Mouse (Mus musculus) B cell, adult 2 months (primary cell): ENCODE results near the gene Vkorc1.
A peak's percentile ranks its signal among the peaks of the same experiment; 100 is the strongest.

Source experiments
- DNase-seq, 2 experiments: peaks; one replicate each; pipeline ENCODE4 v3.0.0; 2022

Gene Vkorc1

DNA sequence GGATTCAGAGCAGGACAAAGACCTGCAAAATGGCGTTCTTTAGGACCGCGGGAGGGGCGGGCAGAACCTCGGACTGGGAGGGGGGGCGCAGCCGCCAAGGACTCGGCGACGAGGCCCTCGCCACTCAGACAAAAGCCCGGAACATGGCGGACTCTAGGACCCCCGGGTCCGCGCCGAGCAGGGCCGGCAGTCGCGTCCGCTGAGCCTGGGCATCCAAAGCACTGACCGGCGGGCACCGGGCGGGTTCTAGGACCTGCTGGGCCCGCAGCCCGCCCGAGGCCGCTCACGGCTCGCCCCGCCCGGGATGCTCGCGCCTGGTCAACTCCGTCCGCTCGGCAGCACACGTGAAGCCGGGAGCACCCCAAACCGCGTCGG lies 19.8 kb downstream of the Vkorc1 start:
- DNase-seq = peak; percentile 90 to 91

DNA sequence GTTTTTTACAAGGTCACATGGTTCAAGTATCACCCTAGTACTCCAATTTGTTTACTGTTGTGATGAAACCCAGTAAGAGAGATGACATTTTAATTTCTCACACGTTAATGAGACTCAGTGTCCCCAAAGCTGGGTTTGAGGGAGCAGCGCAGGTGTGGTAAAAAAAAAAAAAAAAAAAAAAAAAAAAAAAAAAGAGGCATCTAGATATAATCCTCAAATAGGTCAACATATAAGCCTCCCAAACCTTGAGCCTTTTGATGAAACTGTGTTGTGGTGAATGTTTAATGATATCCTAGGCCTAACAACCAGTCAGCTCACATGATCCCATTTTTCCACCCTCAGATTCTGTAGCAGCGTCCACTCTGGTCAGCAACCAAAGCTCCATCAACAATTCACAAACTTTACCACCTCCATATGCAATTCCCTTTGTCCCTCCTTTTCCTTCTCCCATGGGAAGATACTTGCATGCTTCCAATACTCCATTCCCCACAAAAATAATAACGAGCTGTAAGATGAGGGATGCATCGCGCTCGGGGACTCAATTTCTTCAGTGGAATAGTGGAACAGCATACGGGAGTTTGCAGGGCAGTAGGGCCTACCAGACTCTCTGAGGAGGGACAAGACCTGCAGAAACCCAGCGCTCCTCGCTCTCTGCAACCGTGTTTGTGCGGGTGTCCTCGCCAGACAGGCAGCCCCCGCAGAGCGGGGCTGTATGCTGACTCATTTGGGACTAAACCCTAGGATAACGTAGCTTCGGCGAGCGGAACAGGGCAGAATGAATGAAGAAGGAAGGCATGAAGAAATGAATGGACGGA lies 20.4 kb downstream of the Vkorc1 start:
- DNase-seq = no peak

DNA sequence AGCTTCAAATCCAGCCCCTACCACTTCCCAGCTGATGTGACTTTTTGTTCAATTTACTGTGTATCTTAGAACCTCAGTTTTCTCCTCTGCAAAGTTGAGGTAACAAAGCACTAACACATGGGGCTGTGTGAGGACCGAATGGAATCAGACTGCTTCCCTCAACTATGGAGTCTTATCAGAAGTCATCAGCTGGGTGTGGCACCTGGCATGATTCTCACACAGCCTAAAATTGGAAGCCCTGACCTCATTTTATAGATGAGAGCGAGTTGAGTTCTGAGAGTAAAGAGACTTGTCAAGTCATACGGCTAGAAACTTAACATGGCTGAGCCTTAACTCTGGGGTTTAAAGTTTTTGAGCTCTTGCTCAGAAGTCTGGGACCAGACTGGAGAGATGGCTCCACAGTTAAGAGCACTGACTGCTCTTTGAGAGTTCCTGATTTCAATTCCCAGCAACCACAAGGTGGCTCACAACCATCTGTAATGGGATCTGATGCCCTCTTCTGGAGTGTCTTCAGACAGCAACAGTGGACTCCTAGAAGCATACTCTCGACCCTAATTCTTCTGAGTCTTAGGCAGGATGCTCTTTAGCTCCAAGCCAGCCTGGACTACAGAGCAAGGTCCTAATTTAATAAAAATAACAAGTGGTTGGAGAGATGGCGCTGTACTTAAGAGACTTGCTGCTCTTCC lies 25.1 kb downstream of the Vkorc1 start:
- DNase-seq = peak in 1 of 2 experiments; percentile 14

DNA sequence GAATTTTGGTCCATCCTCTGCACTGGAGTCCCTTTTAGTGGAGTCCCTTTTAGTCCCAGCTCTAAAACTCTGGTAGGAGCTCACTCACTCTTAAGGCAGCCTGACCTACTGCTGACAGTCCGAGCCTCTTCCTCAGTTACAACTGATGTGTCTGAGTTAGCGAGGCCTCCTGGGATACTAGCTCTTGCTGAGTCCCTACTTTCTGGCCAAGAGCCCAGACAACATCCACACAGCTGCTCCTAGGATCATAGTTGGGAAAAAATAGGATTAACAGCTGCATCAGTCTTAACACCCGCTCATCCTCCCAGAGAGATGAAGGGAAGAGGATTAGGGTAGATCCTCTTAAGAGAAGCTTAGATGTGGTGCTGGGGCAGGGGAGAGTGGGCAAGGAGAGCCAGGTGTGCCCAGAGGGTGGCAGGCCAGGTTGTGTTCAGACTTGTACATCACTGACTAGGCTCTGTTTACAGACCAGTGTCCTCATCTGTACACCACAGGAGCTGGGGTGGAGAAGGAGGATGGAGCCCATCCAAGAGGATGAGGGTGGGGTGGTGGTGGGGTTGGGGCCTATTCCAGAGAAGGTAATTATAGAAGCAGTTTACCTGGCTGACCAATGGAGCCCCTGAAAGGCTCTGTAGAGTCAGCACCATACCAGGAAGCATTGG lies 26.1 kb downstream of the Vkorc1 start:
- DNase-seq = no peak

DNA sequence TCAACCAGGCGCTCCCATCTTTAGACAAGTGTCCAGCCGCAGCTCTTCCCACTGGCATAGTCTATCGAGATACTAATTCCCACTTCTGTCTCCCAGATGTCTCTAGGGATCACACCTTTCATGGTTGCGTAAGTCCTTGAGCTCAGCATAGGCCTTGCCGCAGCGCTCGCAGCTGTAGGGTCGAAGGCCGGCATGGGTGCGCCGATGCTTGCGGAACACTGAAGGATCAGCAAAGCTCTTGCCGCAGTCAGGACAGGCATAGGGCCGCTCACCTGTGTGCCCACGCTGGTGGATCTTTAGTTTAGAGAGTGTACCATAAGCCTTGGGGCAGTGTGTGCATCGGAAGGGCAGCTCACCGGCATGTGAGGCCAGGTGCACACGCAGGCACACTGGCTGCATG lies 27.8 kb downstream of the Vkorc1 start:
- no peak for DNase-seq

DNA sequence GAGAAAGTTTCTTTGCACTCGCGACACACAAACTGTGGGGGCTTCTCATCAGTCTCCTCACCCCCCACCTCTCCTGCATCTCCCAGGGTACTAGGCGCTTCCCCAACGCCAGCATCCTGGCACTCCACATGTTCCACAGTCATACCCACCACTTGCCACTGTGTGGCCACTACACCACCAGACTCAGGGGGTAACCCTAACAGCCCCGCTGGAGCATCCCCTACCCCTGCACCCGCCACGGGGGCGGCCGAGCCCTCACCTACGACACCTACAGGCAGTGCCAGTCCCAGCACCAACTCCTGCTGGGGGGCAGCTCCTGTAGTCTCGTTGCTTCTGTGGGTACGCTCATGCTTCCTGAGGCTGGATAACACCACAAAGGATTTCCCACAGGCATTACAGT lies 29.0 kb downstream of the Vkorc1 start:
- DNase-seq = no peak

DNA sequence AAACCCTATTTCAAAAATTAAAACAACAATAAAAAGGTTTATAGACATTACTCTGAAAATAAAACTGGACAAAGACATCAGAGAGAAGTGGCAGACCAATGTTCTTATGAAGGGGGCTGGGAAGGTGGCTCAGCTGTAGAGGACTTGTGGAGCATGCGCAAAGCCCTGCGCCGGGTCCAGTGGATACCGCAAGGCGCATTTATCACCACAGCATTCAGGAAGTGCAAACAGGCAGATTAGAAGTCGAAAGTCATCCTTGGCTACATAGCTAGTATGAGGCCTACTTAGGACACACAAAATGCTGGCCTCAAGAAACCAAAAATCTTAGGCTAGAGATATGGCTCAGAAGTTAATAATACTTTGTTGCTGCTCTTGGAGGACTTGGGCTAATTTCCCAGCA lies 37.2 kb downstream of the Vkorc1 start:
- no peak for DNase-seq

DNA sequence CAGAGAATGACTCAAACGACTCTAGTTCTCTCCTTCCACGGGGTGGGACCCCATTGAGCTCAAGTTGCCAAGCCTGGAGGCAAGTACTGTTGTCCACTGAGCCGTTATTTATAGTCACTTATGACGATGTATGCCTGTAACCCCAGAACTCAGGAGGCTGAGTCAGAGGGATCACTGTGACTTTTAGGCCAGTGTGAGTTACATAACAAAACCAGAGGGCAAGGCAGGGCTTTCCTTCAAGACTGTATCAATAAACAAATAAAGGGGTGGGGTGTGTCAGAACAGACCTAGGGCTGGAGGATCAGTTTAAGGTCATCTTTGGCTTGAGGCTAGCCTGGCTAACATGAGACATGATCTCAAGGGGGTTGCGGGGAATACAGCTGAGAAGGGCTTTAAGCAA lies 44.5 kb downstream of the Vkorc1 start:
- DNase-seq = no peak

DNA sequence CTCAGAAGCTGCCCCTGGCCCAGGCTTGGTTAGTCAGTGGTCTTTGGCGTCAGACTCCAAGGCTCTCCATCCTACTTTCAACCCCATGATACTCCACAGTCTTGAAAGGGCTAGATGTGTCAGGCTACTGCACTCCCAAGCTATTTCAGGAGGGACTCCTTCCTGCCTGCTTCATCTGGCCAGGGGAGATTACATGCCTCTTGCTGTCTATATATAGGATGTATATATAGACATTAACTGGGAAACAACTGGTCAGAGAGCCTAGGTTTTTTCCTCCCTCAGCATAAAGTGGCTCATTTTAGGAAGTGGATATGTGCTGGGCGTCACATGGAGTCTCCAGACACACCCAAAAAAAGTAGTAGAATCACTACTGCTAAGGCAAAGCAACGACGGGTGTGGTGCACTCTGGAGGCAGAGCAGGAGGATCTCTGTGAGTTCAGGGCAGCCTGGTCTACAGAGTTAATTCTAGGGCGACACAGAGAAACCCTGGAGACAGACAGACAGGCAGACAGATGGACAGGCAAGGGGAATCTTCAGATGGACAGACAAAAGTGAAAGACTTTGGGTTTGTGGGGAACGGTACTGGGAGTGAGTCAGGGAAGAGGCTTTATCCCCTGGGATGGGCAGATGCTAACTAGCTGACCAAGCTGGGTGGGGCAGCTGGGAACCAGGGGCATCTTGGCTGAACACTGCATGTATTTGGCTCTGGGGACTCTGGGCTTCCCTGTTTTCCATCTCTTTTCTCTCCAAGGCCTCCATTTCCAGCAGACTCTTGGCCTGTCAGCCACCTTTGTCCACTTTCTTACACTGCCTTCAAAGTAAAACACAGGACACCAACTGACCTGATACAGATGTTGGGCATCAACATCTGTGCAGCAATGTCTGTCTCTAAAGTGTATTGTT lies 45.2 kb downstream of the Vkorc1 start:
- DNase-seq = no peak
